Mouse (Mus musculus): ENCODE measurements around the gene Ndufs6. TPM values are rescaled to one million over a fixed set of nuclear protein-coding genes. Genes with fewer than 3 reads are reported as not detected.

Ndufs6 gene
- total RNA-seq, 2 experiments from 2014 or later = 184 to 196 TPM

GRCm38 (mm10) chr13:73310183-73310929 is 18.0 kb downstream of the Ndufs6 start:
- intact Hi-C loops (cut with DNase I) = no loop called here
- no peak for DNase-seq (ENCODE audit: low spot score in 2 of 2)

- intact Hi-C loops (cut with DNase I) = loop anchor here (10.0 kb wide), 1 partner anchor 142 kb away; no protein-coding TSS in a partner anchor
- no peak for DNase-seq (ENCODE audit: low spot score in 2 of 2)
Observed at GRCm38 (mm10) chr13:73306430-73306829, 21.9 kb downstream of the Ndufs6 start.

DNA sequence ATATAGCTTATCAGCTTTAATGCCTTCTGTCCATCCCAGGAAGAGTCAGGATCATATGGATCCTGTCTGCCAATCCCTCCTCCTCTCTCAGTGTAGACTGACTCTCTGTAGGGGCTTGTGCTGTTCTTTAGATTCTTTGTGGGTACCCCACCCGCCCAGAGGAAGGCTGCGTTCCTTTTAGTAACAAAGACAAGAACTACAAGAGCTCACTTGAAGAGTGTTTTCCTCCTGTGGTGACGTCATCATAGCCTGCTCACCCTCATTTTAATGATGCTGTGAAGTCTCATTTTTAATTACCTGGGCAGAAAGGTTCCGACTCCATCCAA is 22.3 kb downstream of the Ndufs6 start:
- intact Hi-C loops (cut with DNase I) = loop anchor here (10.0 kb wide), 1 partner anchor 141 kb away; no protein-coding TSS in a partner anchor
- no peak for DNase-seq (ENCODE audit: low spot score in 2 of 2)

- intact Hi-C loops (cut with DNase I) = loop anchor here (10.0 kb wide), 1 partner anchor 141 kb away; no protein-coding TSS in a partner anchor
- no peak for DNase-seq (ENCODE audit: low spot score in 2 of 2)
Observed at GRCm38 (mm10) chr13:73305398-73306084, 22.8 kb downstream of the Ndufs6 start.

GRCm38 (mm10) chr13:73304729-73305128 is 23.6 kb downstream of the Ndufs6 start:
- intact Hi-C loops (cut with DNase I) = loop anchor here (10.0 kb wide), 1 partner anchor 140 kb away; no protein-coding TSS in a partner anchor
- DNase-seq (ENCODE audit: low spot score in 2 of 2) = no peak

GRCm38 (mm10) chr13:73299322-73299721 is 29.0 kb downstream of the Ndufs6 start:
- intact Hi-C loops (cut with DNase I) = no loop called here
- DNase-seq (ENCODE audit: low spot score in 2 of 2) = no peak

DNA sequence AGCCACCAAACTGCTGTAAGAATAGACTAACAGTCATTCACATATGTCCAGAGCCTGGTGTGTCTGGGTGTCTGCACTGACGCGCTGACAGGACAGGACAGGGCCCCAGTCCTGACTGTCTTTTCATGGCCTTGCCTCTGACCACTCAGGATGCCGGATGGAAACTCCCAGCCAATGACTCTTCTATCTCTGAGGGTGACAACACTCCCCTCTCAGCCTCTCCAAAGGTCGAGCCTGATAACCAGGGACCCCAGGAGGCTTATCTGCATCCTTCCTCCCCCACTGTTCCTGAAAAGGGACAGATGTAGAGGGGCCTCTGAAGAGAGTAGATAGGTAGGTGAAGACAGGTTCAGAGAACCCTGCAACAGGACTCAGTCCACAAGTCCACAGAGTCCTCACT is 29.6 kb downstream of the Ndufs6 start:
- intact Hi-C loops (cut with DNase I) = no loop called here
- DNase-seq (ENCODE audit: low spot score in 2 of 2) = no peak

DNA sequence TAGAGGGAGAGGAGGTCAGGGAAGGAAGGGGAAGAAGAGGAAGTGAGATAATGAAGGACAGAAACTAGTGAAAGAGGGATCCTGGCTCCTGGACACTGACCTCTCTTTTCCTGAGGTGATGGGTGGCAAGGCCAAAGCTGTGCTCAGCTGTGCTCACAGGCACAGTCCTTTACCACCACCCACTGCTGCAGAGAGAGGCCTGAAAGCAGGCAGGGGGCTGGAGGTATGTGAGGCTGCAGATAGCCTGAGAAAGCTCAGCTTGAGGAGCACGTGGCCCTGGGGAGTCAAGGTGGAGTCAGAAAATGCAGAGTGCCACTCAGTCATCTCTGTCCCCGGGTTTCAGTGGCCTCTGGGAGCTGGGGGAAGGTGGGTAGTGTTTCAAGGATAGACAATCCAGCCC is 37.2 kb downstream of the Ndufs6 start:
- intact Hi-C loops (cut with DNase I) = no loop called here
- DNase-seq (ENCODE audit: low spot score in 2 of 2) = no peak

- intact Hi-C loops (cut with DNase I) = no loop called here
- no peak for DNase-seq (ENCODE audit: low spot score in 2 of 2)
Observed at GRCm38 (mm10) chr13:73290206-73290605, 38.1 kb downstream of the Ndufs6 start.

DNA sequence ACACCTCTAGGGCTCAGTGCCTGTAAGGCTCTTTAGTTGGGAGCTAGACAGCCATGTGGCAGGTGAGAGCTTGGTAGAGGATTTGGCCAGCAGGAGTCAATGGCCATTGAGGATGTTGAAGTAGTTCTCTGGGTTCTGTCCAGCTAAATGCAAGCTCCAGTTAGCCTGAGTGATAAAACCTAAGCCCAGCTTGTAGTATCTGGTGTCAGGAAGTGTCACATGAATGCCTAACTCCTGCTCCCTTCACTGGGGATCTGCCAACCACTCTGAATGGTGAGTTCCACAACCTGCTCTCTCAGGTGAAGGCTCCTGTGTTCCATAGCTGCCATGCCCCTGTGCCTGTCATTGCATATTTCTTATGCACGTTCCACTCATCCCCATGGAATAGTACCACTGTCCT is 44.8 kb downstream of the Ndufs6 start:
- intact Hi-C loops (cut with DNase I) = no loop called here

DNA sequence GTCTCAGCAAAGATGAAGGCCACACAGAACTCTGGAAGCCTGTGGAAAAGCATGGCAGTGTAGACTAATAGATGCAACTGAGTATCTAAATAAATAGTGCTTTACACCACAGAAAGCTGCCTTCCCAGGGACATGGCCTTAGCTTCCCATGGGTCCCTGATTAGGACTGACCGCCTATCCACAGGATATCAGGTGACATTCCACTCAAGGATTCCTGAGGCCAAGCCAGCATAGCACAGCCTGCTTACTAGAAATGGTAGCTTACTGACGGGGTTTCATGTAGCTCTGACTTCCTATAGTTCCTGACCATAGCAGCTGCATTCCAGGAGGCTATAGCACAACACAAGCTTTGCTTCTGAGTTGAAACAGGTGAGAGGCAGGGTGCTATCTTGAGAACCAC is 45.9 kb downstream of the Ndufs6 start:
- no peak for DNase-seq (ENCODE audit: low spot score in 2 of 2)
- intact Hi-C loops (cut with DNase I) = no loop called here

More for the DNA sequence above, 44.8 kb downstream of the Ndufs6 start:
- no peak for DNase-seq (ENCODE audit: low spot score in 2 of 2)

DNA sequence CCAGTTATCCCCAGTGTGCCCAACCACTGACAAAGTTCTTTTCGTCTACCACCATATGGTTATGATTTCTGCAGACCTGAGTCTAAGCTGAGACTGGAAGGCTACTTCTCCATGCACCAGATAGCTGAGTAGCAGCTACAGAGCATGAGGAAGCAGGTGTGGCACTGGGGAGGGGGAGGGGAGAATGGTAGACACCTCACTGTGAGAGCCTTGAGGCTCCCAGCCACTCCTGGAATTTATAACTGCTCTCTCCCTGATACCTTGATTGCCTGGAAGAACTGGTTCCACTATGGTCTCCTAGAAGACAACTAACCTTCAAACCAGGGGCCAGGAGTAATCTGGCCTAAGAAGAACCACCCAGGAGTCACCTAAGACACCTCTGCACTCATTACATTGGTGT is 49.1 kb downstream of the Ndufs6 start:
- DNase-seq (ENCODE audit: low spot score in 2 of 2) = no peak
- intact Hi-C loops (cut with DNase I) = no loop called here

DNA sequence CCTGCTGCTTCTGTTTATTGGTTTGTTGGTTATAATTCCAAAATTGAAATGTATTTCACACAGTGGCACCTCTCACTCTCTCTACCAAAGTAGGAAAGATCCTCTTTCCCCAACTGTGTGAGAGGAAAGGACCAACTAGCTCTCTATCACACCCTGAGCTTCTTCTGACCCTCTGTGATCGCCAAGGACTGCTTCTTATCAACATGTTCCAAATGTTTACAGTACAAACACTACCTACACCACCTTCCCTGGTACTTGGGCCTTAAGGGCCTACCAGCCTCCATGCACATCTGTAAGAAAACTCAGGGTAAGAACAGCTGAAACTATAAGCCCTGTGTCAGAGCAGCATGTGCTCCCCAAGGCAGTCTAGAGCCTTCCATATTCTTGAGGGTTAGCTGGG is 50.5 kb downstream of the Ndufs6 start:
- DNase-seq (ENCODE audit: low spot score in 2 of 2) = no peak
- intact Hi-C loops (cut with DNase I) = no loop called here

- no peak for DNase-seq (ENCODE audit: low spot score in 2 of 2)
- intact Hi-C loops (cut with DNase I) = no loop called here
Observed at GRCm38 (mm10) chr13:73277361-73277760, 51.0 kb downstream of the Ndufs6 start.

DNA sequence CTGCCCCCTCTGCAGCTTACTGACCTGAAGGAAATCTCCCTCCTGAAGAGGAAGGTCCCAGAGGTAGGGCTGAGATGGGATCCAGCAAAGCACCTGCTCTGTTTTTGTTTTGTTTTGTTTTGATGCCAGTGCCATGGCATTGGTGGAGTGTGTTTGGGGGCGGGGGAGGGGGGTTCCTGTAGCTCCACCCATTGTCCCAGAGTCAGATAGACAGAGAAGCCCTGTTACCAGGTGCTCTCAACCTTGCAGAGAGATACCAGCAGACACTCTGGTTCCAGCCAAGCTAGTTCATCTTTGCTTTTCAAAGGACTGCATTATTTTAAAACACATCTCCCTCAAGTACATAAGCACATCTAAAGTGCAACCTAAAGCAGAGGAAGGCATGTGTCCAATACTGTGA is 54.8 kb downstream of the Ndufs6 start:
- no peak for DNase-seq (ENCODE audit: low spot score in 2 of 2)
- intact Hi-C loops (cut with DNase I) = no loop called here

DNA sequence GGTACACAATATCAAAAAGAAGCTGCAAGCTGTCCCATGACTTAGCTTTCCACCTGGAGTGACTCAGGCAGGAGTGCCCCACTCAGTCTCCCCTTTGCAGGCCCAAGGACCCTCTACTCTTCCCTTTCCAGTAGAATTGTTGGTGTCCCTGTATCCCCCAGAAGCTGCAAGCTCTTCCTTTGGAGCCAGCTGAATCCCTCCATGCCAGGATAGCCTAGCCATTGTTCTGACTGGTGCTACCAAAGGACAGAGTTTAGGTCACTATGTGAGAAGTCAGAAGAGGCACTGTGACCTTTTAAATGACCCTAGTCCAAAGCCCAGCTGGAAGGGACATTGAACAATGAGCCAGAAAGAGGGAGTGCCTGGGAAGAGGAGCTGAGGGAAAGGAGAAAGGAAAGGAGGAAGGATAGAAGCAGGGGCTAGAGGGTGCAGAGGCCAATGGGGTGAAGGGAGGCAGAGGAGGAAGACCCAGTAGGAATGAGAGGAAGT is 55.5 kb downstream of the Ndufs6 start:
- intact Hi-C loops (cut with DNase I) = no loop called here
- no peak for DNase-seq (ENCODE audit: low spot score in 2 of 2)

DNA sequence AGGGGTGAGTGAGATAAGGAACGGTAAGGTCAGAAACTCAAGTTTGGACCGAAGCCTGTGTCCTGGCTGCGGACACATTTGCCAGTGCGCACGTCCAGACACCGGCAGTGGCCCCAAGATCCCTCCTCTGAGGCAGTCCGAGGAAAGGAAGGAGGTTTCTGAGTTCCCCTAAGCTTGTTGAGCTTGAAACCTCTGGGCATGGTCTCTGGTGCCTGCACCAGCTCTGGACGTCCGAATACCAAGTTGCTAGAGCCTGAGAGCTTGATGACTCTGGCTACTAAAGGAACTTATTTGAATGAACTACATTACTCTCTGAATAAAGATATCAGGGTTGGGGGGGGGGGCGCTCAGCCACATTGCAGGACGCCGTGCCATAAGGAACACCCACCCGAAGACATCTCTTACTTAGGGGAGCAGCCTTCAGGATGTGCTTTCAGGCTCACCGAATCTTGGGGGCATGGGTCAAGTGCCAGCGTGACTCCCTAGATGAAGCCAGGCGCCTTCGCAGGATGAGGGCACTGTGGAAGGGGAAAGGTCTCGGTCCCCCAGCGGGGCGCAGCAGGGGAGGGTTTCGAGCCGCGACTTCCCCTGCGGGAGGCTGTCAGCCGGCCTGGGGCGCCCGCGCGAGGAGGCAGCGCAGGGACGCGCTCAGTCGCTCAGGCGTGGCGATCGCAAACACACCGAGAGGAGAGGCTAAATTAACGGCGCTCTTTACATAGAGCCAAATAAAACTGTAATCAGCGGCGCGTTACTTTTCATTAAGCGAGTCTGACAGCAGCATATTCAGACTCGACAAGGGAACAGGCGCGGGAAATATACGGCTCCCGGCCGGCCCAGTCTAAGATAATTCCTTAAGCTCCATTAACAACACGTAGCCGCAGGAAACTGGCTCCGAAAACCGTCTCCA is 56.8 kb downstream of the Ndufs6 start:
- intact Hi-C loops (cut with DNase I) = no loop called here
- DNase-seq (ENCODE audit: low spot score in 2 of 2) = no peak

- intact Hi-C loops (cut with DNase I) = no loop called here
Observed at GRCm38 (mm10) chr13:73270451-73271081, 57.8 kb downstream of the Ndufs6 start.

DNA sequence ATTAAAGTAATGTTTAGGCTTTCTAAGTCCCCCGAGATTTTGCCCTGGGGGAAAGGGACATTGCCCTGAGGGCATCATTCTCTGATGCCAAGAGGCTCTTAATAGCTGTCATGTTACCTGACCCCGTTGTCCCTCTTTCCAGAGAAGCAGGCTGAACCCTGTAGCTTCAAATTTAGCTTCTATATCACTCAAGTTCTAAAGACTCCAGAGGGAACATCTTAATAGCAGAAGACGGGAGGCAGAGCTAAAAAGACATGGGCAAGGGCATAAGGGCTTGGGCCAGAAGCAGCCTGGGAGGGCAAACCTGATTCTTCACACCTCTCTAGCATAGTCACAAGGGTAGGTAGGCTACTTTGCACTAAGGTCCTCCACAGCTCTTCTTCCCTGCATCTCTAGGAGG is 58.5 kb downstream of the Ndufs6 start:
- intact Hi-C loops (cut with DNase I) = no loop called here
- no peak for DNase-seq (ENCODE audit: low spot score in 2 of 2)

More at GRCm38 (mm10) chr13:73270451-73271081, 57.8 kb downstream of the Ndufs6 start:
- no peak for DNase-seq (ENCODE audit: low spot score in 2 of 2)
